Mouse (Mus musculus) lung, postnatal 4 days (tissue): ENCODE data around the gene Apln.
A peak's percentile ranks its signal among the peaks of the same experiment; 100 is the strongest.

Experiments used
- DNase-seq, 2 experiments: peaks; one replicate each; pipeline ENCODE4 v3.0.0; 2021

Apln gene

DNA sequence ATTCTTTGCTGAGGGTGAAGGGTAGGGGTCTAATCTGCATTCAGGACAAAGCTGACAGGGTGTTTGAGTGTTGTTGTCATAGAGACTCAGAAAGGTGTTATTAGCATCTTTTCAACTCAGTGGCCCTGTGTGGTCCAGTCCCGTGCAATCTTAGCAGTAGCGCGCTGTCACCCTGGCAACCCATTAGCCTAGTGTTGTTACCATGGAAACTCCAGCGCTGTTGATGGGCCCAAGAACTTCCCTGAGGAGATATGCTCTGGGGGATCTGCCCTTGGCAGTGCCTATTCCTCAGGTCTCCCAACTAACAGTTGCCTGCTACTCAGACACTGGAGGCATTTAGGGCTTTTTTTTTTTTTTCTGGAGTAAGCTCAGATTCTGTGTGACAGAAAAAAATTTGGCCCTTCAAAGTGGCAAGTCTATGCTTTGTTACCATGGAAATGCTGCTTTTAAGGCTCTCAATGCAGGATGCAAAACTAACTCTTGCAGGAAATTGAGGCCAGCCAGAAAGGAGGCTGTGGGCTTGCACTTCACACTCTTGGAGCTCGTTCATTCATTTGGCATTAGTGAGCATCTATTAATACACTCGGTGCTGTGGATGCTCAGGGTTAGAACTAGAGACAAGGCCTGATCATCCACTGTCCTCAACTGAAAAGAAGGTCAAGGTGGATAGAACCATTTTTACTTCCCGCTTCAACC is 17.6 kb downstream of the Apln start:
- no peak for DNase-seq

DNA sequence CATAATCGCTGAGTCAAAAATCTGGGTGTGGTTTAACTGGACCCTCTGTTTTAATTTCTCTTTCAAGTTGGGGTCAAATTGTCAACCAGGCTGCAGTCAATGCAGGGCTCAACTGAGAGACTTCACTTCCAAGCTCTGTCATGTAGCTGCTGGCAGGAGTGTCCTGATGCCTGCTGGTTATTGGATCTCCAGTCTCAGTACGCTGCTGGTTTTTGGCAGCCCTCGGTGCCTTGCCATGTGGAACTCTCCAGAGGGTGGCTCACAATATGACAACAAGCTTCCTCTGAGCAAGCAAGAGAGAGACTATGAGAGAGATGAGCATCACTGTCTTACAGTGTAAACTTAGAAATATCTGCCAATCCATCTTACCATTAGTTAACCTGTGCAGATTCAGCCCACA is 23.0 kb downstream of the Apln start:
- DNase-seq: no peak

DNA sequence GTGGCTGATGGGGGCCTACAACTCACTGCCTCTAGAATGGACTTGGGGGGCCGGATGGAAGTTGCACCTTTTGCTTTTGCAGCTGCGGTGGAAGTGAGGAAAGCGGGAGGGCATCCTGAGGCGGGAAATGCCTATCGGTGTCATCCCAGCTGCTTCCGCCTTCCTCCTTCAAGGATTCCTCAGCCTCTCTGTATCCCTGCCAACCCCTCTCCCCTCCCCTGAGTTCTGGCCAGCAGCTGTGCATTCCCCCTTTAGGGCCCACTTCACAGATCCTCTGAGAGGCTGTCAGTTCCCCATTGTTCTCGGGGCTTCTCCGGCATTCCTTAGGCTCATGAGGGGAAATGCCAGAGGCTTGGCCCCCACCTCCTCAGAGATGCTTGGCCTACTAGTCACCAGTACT is 28.6 kb downstream of the Apln start:
- DNase-seq: peak; percentile 13 to 55

DNA sequence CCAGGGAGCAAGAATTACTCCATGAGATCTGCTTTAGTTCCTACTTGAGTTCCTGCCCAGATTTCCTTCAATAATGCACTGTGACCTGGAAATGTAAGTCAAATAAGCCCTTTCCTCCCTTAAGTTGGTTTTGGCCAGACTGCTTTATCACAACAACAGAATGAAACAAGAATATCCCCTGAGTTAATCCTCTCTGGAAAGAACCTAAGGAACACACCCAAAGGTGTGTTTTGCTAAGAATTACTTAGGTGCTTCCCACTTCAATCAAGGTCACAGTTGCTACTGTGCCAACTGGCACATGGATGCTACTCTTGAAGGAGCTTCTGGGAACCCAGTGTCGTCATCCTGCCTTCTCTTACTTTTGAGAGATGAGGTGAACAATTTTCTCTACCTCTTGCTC is 29.9 kb downstream of the Apln start:
- no peak for DNase-seq

DNA sequence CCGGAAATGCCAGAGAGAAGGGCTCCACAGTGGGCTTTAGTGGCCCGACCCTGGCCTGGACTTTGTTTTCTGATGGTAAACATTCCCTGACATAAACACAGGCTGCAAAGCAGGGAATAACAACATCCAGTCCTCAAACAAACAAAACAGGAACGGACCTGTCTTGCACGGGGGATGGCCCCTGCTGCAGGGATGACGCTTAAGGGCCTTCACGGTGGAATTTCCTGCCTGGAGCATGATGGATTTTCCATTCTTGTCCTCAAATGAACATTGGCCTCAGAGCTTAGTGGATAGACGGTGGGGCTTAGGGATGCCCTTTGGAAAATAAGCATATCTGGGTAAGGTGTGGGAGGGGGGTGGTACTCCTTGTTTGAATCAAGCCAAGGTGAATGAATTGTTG is 33.5 kb downstream of the Apln start:
- no peak for DNase-seq

DNA sequence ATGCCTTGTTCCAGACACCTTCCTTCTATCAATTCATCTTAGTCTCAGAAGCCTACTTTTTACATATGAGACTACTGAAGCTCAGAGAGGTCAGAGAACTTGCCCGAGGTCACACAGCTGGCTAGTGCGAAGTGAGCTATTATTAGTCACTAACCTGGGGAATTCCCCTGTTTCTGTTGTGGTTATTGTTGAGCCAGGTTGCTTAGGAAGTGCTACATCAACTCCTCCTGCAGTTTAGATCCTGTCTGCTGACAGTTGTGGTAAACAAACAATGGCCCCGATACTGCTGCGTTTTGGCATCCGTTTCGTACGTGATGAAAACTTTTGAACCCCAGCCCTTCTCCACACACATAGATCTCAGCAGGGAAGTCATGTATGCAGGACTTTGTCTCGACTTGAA is 36.2 kb downstream of the Apln start:
- no peak for DNase-seq

DNA sequence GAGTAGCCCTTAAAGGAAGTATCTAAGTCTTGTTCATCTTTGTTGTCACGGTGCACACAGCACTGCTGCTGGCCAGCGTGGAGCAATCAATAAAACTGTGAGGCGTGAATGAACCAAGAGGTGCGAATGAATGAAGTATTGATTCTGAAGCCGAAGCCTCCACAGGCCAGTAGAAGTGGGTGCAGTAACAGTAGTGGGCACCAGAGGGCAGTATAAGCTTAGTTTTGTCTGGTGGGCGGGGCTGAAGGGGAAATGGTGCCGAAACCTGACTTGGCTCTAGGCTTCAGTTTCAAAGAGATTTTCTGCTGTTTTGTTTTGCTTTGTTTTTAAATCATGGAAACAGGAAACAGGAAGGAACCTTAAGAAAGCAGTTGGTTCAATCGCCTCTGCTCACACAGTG is 42.0 kb downstream of the Apln start:
- DNase-seq: peak; percentile 45 to 82

DNA sequence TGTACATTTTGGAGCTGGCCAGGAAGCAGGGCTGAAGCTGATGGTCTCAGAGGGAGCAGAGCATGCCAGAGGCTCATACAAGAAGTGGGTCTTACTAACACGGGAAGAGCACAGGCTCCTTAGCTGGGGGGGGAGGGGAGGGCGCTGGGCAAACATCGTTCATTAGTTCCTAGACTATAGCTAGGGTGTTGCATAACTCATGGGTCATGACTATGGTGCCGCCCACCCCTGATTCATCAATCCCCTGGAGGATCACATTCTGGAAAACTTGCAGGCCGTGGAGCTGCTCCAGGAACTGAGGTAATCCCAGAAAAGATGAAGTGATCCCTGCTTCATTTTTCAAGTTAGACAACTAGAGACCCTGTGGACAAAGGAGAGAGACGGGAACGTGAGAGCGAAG is 46.6 kb downstream of the Apln start:
- no peak for DNase-seq

DNA sequence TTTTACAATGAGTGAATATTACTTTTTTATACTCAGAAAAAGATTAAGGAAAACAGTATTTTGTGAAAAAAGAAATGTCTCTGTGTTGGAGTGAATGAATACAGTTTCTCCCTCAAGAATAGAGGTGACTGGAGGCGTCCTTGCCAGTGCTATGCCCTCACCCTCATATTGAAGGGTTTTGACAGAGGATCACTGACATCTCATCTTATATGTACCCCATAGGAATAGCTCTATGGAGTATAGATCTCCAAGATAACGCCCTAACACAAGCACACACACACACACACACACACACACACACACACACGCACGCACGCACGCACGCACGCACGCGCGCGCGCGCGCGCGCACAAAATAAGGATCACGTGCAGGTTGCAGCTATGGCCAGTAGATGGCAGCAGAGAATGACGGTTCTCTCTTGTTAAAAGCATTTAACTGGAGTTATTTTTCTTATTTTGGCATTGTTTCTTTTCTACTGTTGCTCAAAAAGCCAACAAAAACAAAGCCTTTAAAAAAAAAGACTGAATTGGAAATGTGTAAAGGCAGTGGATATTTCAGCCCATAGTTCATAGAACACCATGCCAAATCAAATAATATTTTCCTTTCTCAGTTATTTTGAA is 49.5 kb downstream of the Apln start:
- peak; percentile 56 to 62 for DNase-seq

DNA sequence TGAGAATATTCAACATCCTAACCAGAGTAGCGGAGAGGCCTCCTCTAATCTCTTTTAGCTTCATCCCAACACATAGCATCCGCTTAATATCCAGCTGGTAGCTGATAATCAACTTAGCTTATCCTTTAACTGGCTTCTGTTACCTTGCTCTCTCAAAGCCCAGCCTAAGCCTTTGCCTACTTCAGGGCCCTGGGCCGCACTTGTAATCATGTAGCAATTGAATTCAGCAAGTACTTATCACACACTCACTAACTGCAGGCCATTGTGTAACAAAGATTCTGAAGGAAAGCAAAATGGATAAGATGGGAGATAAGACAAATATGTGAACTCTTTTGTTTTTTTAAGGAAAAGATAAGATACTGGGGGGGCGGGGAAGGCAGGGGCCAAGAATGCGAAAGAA is 57.6 kb downstream of the Apln start:
- no peak for DNase-seq

DNA sequence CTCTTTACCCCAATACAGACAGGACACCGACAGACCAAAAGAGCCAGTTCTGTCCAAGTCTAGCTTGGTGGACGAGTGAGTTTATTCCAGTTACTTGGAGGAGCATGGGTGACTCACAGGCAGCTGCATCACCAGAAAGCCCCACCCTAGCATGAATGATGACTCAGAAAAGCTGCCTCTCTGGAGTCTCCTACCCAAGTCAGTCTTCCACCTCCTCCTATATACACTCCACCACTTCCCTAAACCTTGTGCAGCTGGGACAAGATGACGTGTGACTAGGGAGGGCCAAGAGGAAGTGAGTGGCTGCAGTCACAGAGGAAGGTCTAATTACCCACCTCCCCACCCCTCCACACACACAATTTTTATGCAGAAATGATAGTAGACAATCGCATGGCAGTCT is 58.1 kb downstream of the Apln start:
- DNase-seq: peak in 1 of 2 experiments; percentile 16
